Mouse (Mus musculus): ENCODE measurements at regions not wholly inside any gene's neighbourhood (a gene's known extent, or its start where the extent isn't known, plus 50 kb on each side); places are given as distances from the start of the nearest gene placed in this dataset.

DNA sequence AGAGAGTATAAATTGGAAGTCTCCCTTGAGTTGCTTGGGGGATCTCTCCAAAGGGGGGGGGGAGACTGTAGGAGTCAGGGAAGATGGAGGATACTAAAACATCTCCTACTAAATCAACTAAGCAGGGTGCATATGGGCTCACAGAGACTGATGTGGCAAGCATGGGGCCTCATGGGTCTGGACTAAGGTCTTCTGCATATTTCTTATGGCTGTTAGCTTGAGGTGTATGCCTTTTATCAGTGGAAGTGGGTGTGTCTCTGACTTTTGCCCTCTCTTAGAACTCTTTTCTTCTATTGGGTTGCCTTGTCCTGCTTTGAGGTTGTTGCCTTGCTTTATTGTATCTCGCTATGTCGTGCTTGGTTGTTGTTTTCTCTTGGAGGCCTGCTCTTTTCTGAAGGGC, 150.1 kb upstream of the Sel1l start:
- 85% methylated on average over 2 of the region's 2 CpGs for WGBS

DNA sequence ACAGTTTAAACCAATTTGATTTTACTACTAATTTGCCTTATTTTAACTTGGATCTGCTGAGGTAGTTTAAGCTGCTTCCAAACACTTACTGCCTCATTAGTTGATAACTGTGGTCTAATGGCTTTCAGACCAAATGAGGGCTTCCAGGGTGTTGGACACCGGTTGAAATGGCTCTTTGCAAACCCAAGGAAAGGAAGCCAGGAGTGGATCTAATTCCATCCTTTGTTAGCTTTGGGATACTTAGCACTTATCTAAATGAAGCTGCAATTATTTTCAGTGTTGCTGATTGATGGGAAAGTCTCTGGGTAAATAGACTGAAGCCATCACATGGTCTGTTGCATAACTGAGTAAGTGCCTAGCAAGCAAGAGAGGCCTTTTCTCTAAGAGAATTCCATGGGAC, 148.4 kb upstream of the Sel1l start:
- Histone ChIP-seq H3K4me1 (replicated peaks; ENCODE audit: control insufficient read depth, insufficient read depth, low read length) (no peaks in the 10 kb centered on the region), H3K27me3 (ENCODE audit: control insufficient read depth, insufficient read depth, low read length) (no peaks in the 10 kb centered on the region), H3K36me3 (ENCODE audit: control insufficient read depth, insufficient read depth, low read length) (no peaks in the 10 kb centered on the region), H3K27ac (ENCODE audit: low read depth, low read length) (no peak overlapping the region), H3K9me3 (ENCODE audit: control insufficient read depth, low read length) (no peaks in the 10 kb centered on the region), H3K9ac (ENCODE audit: low read depth, low read length) (no peak overlapping the region), H3K4me2 (replicated peaks; ENCODE audit: low read depth, low read length) (no peak overlapping the region), H3K4me3 (ENCODE audit: low read depth, low read length) (no peak overlapping the region)
- DNase-seq (ENCODE audit: low spot score) (no peak), ATAC-seq (ENCODE audit: low FRiP score) (no peak)
- WGBS, result 77% methylated on average over 1 of the region's 1 CpGs

More for the DNA sequence above, 150.1 kb upstream of the Sel1l start:
- Histone ChIP-seq H3K4me3 (ENCODE audit: low read depth, low read length) (no peak overlapping the region), H3K4me2 (replicated peaks; ENCODE audit: low read depth, low read length) (no peak overlapping the region), H3K9me3 (ENCODE audit: control insufficient read depth, low read length) (no peaks in the 10 kb centered on the region), H3K4me1 (replicated peaks; ENCODE audit: control insufficient read depth, insufficient read depth, low read length) (no peaks in the 10 kb centered on the region), H3K27ac (ENCODE audit: low read depth, low read length) (no peak overlapping the region), H3K27me3 (ENCODE audit: control insufficient read depth, insufficient read depth, low read length) (no peaks in the 10 kb centered on the region), H3K9ac (ENCODE audit: low read depth, low read length) (no peak overlapping the region), H3K36me3 (ENCODE audit: control insufficient read depth, insufficient read depth, low read length) (no peaks in the 10 kb centered on the region)
- no peak for DNase-seq (ENCODE audit: low spot score)
- no peak for ATAC-seq (ENCODE audit: low FRiP score)

DNA sequence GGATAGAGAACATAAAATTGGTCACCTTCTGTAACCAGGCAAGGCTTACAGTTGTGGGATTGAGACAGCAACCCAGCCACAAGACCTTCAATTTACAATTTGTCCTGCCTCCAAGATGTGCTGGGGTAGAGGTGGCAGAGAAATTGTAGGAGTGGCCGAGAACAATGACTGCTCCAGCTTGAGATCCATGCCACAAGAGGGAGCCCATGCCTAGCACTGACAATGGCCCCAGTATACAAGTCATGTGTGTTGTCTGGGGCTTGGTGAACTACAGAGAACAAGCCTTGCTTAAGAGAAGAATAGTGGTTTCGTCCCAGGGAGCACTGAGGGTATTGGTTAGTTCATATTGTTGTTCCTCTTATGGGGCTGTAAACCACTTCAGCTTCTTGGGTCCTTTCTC, 146.6 kb upstream of the Sel1l start:
- 79% methylated on average over 2 of the region's 2 CpGs for WGBS
- ATAC-seq (ENCODE audit: low FRiP score), result no peak

DNA sequence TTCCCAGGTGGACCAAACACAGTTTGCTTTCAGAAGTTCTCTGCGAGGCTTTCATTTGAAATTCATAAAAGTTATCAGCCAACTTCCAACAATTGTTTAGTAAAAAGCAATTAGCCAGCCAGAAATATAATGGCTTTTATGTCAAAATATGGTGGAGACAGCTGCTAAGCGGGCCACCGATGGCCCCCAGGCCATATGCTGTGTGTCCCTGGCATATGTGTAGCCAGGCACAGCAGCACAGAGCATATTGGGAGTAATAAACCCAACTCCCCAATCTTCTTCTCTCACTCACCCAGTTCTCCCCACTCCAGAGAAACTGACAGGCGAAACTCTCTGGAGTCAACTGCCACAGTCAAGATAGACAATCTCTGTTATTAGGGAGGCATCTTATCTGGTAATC, 137.5 kb upstream of the Sel1l start:
- Histone ChIP-seq H3K9me3 (ENCODE audit: control insufficient read depth, low read length) (no peaks in the 10 kb centered on the region), H3K27me3 (ENCODE audit: control insufficient read depth, insufficient read depth, low read length) (no peaks in the 10 kb centered on the region), H3K4me1 (replicated peaks; ENCODE audit: control insufficient read depth, insufficient read depth, low read length) (no peaks in the 10 kb centered on the region), H3K36me3 (ENCODE audit: control insufficient read depth, insufficient read depth, low read length) (no peaks in the 10 kb centered on the region), H3K27ac (ENCODE audit: low read depth, low read length) (no peak overlapping the region), H3K4me2 (replicated peaks; ENCODE audit: low read depth, low read length) (no peak overlapping the region), H3K4me3 (ENCODE audit: low read depth, low read length) (no peak overlapping the region), H3K9ac (ENCODE audit: low read depth, low read length) (no peak overlapping the region)
- DNase-seq (ENCODE audit: low spot score) (no peak), ATAC-seq (ENCODE audit: low FRiP score) (no peak)
- 84% methylated on average over 4 of the region's 4 CpGs for WGBS

More for the DNA sequence above, 146.6 kb upstream of the Sel1l start:
- Histone ChIP-seq H3K9me3 (ENCODE audit: control insufficient read depth, low read length) (no peaks in the 10 kb centered on the region), H3K4me1 (replicated peaks; ENCODE audit: control insufficient read depth, insufficient read depth, low read length) (no peaks in the 10 kb centered on the region), H3K4me3 (ENCODE audit: low read depth, low read length) (no peak overlapping the region), H3K9ac (ENCODE audit: low read depth, low read length) (no peak overlapping the region), H3K27me3 (ENCODE audit: control insufficient read depth, insufficient read depth, low read length) (no peaks in the 10 kb centered on the region), H3K36me3 (ENCODE audit: control insufficient read depth, insufficient read depth, low read length) (no peaks in the 10 kb centered on the region), H3K4me2 (replicated peaks; ENCODE audit: low read depth, low read length) (no peak overlapping the region), H3K27ac (ENCODE audit: low read depth, low read length) (no peak overlapping the region)
- DNase-seq (ENCODE audit: low spot score), result no peak

DNA sequence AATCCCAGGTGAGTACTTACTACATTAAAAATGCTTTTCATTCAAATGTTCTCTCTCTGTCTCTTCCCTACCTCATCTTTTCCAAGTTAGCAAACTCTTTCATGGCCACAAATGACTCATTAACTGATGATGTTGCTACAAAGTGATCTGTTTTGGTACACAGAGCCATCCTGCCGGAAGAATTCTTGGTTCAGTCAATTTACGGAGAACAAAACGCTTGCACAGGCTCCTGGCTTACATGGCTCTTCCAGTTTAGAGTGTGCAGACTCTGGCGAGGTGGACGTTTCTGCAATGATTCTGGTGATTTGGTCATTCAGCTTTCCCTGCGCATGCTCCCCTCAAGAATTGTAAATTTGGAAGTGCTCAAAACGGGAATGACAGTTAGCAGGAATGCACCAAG, 131.4 kb upstream of the Sel1l start:
- Histone ChIP-seq H3K27me3 (ENCODE audit: control insufficient read depth, insufficient read depth, low read length) (no peaks in the 10 kb centered on the region), H3K27ac (ENCODE audit: low read depth, low read length) (no peak overlapping the region), H3K9me3 (ENCODE audit: control insufficient read depth, low read length) (no peaks in the 10 kb centered on the region), H3K36me3 (ENCODE audit: control insufficient read depth, insufficient read depth, low read length) (no peaks in the 10 kb centered on the region), H3K4me2 (replicated peaks; ENCODE audit: low read depth, low read length) (no peak overlapping the region), H3K4me1 (replicated peaks; ENCODE audit: control insufficient read depth, insufficient read depth, low read length) (no peaks in the 10 kb centered on the region), H3K9ac (ENCODE audit: low read depth, low read length) (no peak overlapping the region), H3K4me3 (ENCODE audit: low read depth, low read length) (no peak overlapping the region)
- ATAC-seq (ENCODE audit: low FRiP score) (no peak), DNase-seq (ENCODE audit: low spot score) (no peak)
- 75% methylated on average over 7 of the region's 7 CpGs for WGBS

DNA sequence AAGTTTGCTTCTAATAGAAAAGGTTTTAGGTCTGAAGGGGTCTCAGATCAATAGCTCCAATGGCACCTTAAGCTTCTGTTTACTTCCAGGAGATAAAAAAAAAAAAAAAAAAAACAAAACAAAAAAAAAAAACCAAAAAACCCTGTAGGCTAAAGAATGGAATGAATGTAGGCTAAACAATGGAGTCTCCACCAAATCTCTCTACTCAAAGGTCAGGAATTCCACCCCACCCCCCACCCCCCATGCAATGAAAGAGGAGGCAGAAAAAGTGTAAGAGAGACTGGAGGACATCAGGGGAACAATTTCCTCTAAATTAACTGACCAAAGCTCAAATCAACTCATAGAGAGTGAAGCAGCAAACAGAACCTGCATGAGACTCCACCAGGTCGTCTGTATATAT, 122.1 kb upstream of the Sel1l start:
- WGBS, result 58% methylated on average over 1 of the region's 1 CpGs
- Histone ChIP-seq H3K9ac (ENCODE audit: low read depth, low read length) (no peak overlapping the region), H3K4me1 (replicated peaks; ENCODE audit: control insufficient read depth, insufficient read depth, low read length) (no peaks in the 10 kb centered on the region), H3K4me2 (replicated peaks; ENCODE audit: low read depth, low read length) (no peak overlapping the region), H3K36me3 (ENCODE audit: control insufficient read depth, insufficient read depth, low read length) (no peaks in the 10 kb centered on the region), H3K9me3 (ENCODE audit: control insufficient read depth, low read length) (no peaks in the 10 kb centered on the region), H3K27me3 (ENCODE audit: control insufficient read depth, insufficient read depth, low read length) (no peaks in the 10 kb centered on the region), H3K27ac (ENCODE audit: low read depth, low read length) (no peak overlapping the region), H3K4me3 (ENCODE audit: low read depth, low read length) (no peak overlapping the region)
- no peak for DNase-seq (ENCODE audit: low spot score)
- ATAC-seq (ENCODE audit: low FRiP score), result no peak

DNA sequence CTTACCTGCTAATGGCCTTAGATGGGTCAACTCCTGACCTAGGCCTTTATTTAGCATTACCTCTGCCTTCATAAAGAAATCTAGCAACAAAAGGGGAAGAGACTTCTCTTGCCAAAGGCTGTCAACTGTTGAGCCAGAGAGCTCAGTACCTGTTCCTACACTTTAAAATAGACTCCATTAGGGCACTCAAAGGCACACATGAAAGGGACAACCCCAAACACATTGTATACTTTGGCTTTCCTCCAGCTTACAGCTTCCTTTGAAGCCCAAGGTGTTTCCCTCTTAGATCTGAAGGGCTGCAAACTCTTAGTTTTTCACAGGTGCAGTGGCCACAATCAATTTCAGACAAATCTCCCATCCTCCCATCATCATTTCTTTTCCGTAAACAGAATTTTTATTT, 117.0 kb upstream of the Sel1l start:
- H3K4me2 ChIP-seq (replicated peaks; ENCODE audit: low read depth, low read length), result no peak overlapping the region
- H3K27ac ChIP-seq (ENCODE audit: low read depth, low read length), result no peak overlapping the region
- ATAC-seq (ENCODE audit: low FRiP score), result no peak
- WGBS, result 100% methylated on average over 1 of the region's 1 CpGs
- H3K27me3 ChIP-seq (ENCODE audit: control insufficient read depth, insufficient read depth, low read length), result no peaks in the 10 kb centered on the region
- H3K9me3 ChIP-seq (ENCODE audit: control insufficient read depth, low read length), result no peaks in the 10 kb centered on the region
- H3K4me1 ChIP-seq (replicated peaks; ENCODE audit: control insufficient read depth, insufficient read depth, low read length), result no peaks in the 10 kb centered on the region
- no peak overlapping the region for H3K9ac ChIP-seq (ENCODE audit: low read depth, low read length)
- no peak for DNase-seq (ENCODE audit: low spot score)
- no peak overlapping the region for H3K4me3 ChIP-seq (ENCODE audit: low read depth, low read length)
- no peaks in the 10 kb centered on the region for H3K36me3 ChIP-seq (ENCODE audit: control insufficient read depth, insufficient read depth, low read length)

DNA sequence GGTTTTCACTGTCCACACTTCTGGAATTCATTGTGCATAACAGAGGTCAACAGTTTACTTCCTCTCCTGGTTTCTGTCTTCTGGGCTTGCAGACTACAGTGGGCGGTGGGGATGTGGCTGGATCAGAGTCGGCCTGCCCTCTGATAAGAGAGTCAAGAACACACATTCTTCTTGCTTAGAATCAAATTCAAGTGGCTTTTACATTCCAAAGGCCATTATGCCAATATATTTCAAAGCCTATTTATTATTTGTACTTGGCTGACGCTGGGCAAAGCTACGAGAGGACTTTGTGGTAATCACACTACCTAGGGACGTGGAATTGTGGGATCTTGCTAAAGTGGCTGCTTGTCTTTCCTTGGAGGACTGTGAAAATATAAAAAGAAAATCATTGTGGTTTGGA, 114.3 kb upstream of the Sel1l start:
- Histone ChIP-seq H3K9ac (ENCODE audit: low read depth, low read length) (no peak overlapping the region), H3K36me3 (ENCODE audit: control insufficient read depth, insufficient read depth, low read length) (no peaks in the 10 kb centered on the region), H3K27me3 (ENCODE audit: control insufficient read depth, insufficient read depth, low read length) (no peaks in the 10 kb centered on the region), H3K4me2 (replicated peaks; ENCODE audit: low read depth, low read length) (no peak overlapping the region), H3K4me1 (replicated peaks; ENCODE audit: control insufficient read depth, insufficient read depth, low read length) (no peaks in the 10 kb centered on the region), H3K27ac (ENCODE audit: low read depth, low read length) (no peak overlapping the region), H3K4me3 (ENCODE audit: low read depth, low read length) (no peak overlapping the region), H3K9me3 (ENCODE audit: control insufficient read depth, low read length) (no peaks in the 10 kb centered on the region)
- 82% methylated on average over 5 of the region's 5 CpGs for WGBS
- DNase-seq (ENCODE audit: low spot score), result no peak
- no peak for ATAC-seq (ENCODE audit: low FRiP score)

DNA sequence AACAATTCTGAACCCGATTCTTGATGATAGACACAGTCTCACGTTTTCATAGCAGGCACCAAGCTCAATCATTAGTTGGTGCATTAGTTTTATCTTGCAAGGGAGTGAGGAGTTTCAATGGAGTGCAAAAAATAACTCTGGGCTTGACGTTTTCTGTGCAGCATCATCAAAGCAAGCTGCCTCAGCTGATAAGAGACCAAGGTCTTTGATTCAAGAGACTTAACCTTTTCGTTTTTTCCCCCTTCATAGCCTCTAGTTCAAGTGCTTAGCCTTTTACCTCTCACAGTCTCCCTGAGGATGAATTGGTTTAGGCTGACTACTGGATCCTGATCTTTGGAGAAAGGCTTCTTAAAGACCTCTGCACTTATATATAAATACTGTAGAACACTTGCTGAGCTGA, 109.1 kb upstream of the Sel1l start:
- no peak overlapping the region for H3K4me2 ChIP-seq (replicated peaks; ENCODE audit: low read depth, low read length)
- DNase-seq (ENCODE audit: low spot score), result no peak
- no peak for ATAC-seq (ENCODE audit: low FRiP score)
- H3K27ac ChIP-seq (ENCODE audit: low read depth, low read length), result no peak overlapping the region
- WGBS, result 76% methylated on average over 4 of the region's 4 CpGs
- no peak overlapping the region for H3K9ac ChIP-seq (ENCODE audit: low read depth, low read length)
- no peaks in the 10 kb centered on the region for H3K27me3 ChIP-seq (ENCODE audit: control insufficient read depth, insufficient read depth, low read length)
- H3K4me1 ChIP-seq (replicated peaks; ENCODE audit: control insufficient read depth, insufficient read depth, low read length), result no peaks in the 10 kb centered on the region
- no peak overlapping the region for H3K4me3 ChIP-seq (ENCODE audit: low read depth, low read length)
- H3K36me3 ChIP-seq (ENCODE audit: control insufficient read depth, insufficient read depth, low read length), result no peaks in the 10 kb centered on the region
- no peaks in the 10 kb centered on the region for H3K9me3 ChIP-seq (ENCODE audit: control insufficient read depth, low read length)

Measured in hindbrain, embryonic 11.5 days (tissue).